Mouse (Mus musculus): ENCODE measurements at regions not wholly inside any gene's neighbourhood (a gene's known extent, or its start where the extent isn't known, plus 50 kb on each side); places are given as distances from the start of the nearest gene placed in this dataset.

- DNase-seq (ENCODE audit: low read depth, low spot score), result no peak
Measured at GRCm38 (mm10) chr9:61578255-61578654, 206.1 kb downstream of the Tle3 start.

- no peak for DNase-seq (ENCODE audit: low read depth, low spot score)
Measured at GRCm38 (mm10) chr9:61573634-61574359, 201.6 kb downstream of the Tle3 start.

- no peak for DNase-seq (ENCODE audit: low read depth, low spot score)
Measured at GRCm38 (mm10) chr9:61563017-61563416, 190.9 kb downstream of the Tle3 start.

GRCm38 (mm10) chr9:61561551-61561950 is 189.4 kb downstream of the Tle3 start:
- DNase-seq (ENCODE audit: low read depth, low spot score), result no peak

GRCm38 (mm10) chr9:61558621-61559020 is 186.5 kb downstream of the Tle3 start:
- no peak for DNase-seq (ENCODE audit: low read depth, low spot score)

GRCm38 (mm10) chr9:61557025-61557424 is 184.9 kb downstream of the Tle3 start:
- DNase-seq (ENCODE audit: low read depth, low spot score), result peak; percentile 39

GRCm38 (mm10) chr9:61555173-61555572 is 183.0 kb downstream of the Tle3 start:
- no peak for DNase-seq (ENCODE audit: low read depth, low spot score)

- DNase-seq (ENCODE audit: low read depth, low spot score), result no peak
Measured at GRCm38 (mm10) chr9:61554611-61555010, 182.4 kb downstream of the Tle3 start.

GRCm38 (mm10) chr9:61553626-61554025 is 181.5 kb downstream of the Tle3 start:
- no peak for DNase-seq (ENCODE audit: low read depth, low spot score)

GRCm38 (mm10) chr9:61551361-61551760 is 179.2 kb downstream of the Tle3 start:
- DNase-seq (ENCODE audit: low read depth, low spot score), result no peak

GRCm38 (mm10) chr9:61550326-61550725 is 178.2 kb downstream of the Tle3 start:
- DNase-seq (ENCODE audit: low read depth, low spot score), result no peak

GRCm38 (mm10) chr9:61549692-61550241 is 177.6 kb downstream of the Tle3 start:
- DNase-seq (ENCODE audit: low read depth, low spot score), result no peak

GRCm38 (mm10) chr9:61537316-61538189 is 165.4 kb downstream of the Tle3 start:
- no peak for DNase-seq (ENCODE audit: low read depth, low spot score)

GRCm38 (mm10) chr9:61533237-61533636 is 161.1 kb downstream of the Tle3 start:
- no peak for DNase-seq (ENCODE audit: low read depth, low spot score)

GRCm38 (mm10) chr9:61530263-61531045 is 158.3 kb downstream of the Tle3 start:
- no peak for DNase-seq (ENCODE audit: low read depth, low spot score)

GRCm38 (mm10) chr9:61528286-61528865 is 156.2 kb downstream of the Tle3 start:
- DNase-seq (ENCODE audit: low read depth, low spot score), result no peak

GRCm38 (mm10) chr9:61527491-61528056 is 155.4 kb downstream of the Tle3 start:
- DNase-seq (ENCODE audit: low read depth, low spot score), result no peak

GRCm38 (mm10) chr9:61520136-61520535 is 148.0 kb downstream of the Tle3 start:
- no peak for DNase-seq (ENCODE audit: low read depth, low spot score)

GRCm38 (mm10) chr9:61517906-61518305 is 145.7 kb downstream of the Tle3 start:
- no peak for DNase-seq (ENCODE audit: low read depth, low spot score)

GRCm38 (mm10) chr9:61511436-61511835 is 139.3 kb downstream of the Tle3 start:
- DNase-seq (ENCODE audit: low read depth, low spot score), result no peak
